Mouse (Mus musculus): ENCODE data around the gene Ormdl2. TPM values are rescaled to one million over a fixed set of nuclear protein-coding genes. Genes with fewer than 3 reads are reported as not detected.

Ormdl2 gene
- polyA plus RNA-seq, 1 experiment from 2014 or later, result 46.1 TPM

DNA sequence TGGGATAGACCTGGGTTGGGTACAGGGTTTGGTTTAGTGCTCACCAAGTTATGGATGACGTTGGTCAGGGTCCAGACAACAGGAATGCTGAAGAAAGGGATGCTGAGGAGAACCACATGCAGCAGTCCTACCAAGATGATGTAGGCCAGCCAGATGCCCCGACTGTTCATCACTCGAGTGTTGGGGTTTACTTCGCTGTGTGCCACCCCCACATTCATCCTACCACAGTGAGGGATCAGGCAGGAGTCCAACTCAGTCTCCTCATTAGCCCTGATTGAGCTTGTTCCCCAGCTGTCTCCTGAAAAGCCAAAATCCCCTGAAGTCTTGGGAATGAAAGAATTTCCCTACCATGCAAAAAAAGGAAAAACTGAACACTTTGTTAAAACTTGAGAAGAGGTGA lies 1.2 kb downstream of the Ormdl2 start:
- no peak for ATAC-seq (ENCODE audit: insufficient number of reproducible peaks, insufficient read depth, low FRiP score, low read depth)
- Histone ChIP-seq H3K27me3 (ENCODE audit: control insufficient read depth, insufficient read depth, low read length) (no peaks in the 10 kb centered on the region), H3K9me3 (ENCODE audit: control insufficient read depth, low read length) (no peaks in the 10 kb centered on the region), H3K4me3 (ENCODE audit: control insufficient read depth in 1 of 2, insufficient read depth in 1 of 2, low read depth in 1 of 2, low read length in 2 of 2) (no peak overlapping the region; a peak in 1 of 4 replicates), H3K27ac (replicated peaks in 1 of 2; ENCODE audit: control insufficient read depth in 1 of 2, insufficient read depth in 1 of 2, low read depth in 2 of 2, low read length in 2 of 2) (no peak overlapping the region), H3K36me3 (ENCODE audit: control insufficient read depth, insufficient read depth, low read length) (peaks cover 55% of the 10 kb centered on the region), H3K9ac (ENCODE audit: low read length) (no peak overlapping the region), H3K4me2 (ENCODE audit: low read length) (no peak overlapping the region), H3K4me1 (ENCODE audit: control insufficient read depth in 2 of 2, insufficient read depth in 2 of 2, low read length in 2 of 2) (peaks cover 0 to 15% of the 10 kb centered on the region in 2 experiments; a peak in 1 of 4 replicates)
- WGBS, result 80% methylated on average over 4 of the region's 4 CpGs

DNA sequence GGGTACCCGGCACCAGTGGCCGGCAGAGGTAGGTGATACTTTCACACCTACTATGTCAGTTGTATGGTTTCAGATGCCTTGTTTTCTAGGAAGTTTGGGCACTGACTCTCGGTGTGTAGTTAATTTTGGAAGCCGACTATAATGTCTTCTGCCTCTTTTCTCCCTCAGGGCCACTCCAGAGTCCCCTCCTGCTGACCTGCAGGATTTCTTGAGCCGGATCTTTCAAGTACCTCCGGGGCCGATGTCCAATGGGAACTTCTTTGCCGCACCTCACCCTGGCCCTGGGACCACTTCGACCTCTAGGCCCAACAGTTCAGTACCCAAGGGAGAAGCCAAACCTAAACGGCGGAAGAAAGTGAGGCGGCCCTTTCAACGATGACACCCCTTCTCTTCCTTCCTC lies 4.4 kb downstream of the Ormdl2 start, which contains the start of gene Sarnp:
Gene Sarnp, plus strand, starts transcription at position 301 of the 400 bp plus-strand sequence.
- Histone ChIP-seq H3K27me3 (ENCODE audit: control insufficient read depth, insufficient read depth, low read length) (no peaks in the 10 kb centered on the region), H3K4me1 (ENCODE audit: control insufficient read depth in 2 of 2, insufficient read depth in 2 of 2, low read length in 2 of 2) (peaks cover 0 to 7% of the 10 kb centered on the region in 2 experiments; a peak in 1 of 4 replicates), H3K9me3 (ENCODE audit: control insufficient read depth, low read length) (no peaks in the 10 kb centered on the region), H3K27ac (replicated peaks in 1 of 2; ENCODE audit: control insufficient read depth in 1 of 2, insufficient read depth in 1 of 2, low read depth in 2 of 2, low read length in 2 of 2) (no peak within 1 kb of the TSS), H3K4me3 (ENCODE audit: control insufficient read depth in 1 of 2, insufficient read depth in 1 of 2, low read depth in 1 of 2, low read length in 2 of 2) (no peak within 1 kb of the TSS), H3K36me3 (ENCODE audit: control insufficient read depth, insufficient read depth, low read length) (peaks cover 71% of the 10 kb centered on the region), H3K4me2 (ENCODE audit: low read length) (no peak within 1 kb of the TSS), H3K9ac (ENCODE audit: low read length) (no peak within 1 kb of the TSS)
- 86% methylated on average over 13 of the region's 13 CpGs for WGBS
- ATAC-seq (ENCODE audit: insufficient number of reproducible peaks, insufficient read depth, low FRiP score, low read depth), result no peak

DNA sequence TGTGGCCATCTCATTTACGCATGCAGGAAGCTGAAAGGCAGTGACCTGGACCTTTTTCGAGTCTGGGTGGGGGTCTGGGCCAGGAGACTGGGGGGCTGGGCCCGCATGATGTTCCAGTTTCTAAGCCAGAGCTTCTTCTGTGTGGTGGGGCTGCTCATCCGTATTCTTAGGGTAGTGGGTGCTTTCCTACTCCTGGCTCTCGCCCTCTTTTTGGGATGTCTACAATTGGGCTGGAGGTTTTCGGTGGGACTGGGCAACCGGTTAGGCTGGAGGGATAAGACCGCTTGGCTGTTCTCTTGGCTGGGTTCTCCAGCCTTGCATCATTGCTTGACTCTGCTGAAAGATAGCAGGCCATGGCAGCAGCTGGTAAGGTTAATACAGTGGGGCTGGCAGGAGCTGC lies 14.4 kb downstream of the Ormdl2 start:
- WGBS, result 85% methylated on average over 8 of the region's 8 CpGs
- H3K4me2 ChIP-seq (ENCODE audit: low read length), result peak overlapping the region; percentile 92
- no peak for ATAC-seq (ENCODE audit: insufficient number of reproducible peaks, insufficient read depth, low FRiP score, low read depth)

DNA sequence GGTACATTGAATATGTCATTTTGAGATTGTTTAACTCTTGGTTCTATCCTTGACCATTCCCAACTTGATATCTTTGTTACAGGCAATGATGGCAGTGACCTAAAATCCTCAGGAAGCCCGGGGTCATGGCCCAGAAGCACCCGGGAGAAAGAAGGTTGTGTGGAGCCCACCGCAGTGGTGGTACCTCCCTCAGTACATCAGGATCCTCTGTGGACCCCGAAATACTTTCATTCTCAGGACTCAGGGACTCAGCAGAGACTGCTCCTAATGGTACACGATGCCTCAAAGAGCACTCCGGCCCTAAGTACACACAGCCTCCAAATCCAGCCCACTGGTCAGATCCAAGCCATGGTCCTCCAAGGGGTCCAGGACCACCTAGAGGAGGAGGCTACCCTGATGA lies 15.4 kb downstream of the Ormdl2 start:
- H3K27ac ChIP-seq (replicated peaks in 1 of 2; ENCODE audit: control insufficient read depth in 1 of 2, insufficient read depth in 1 of 2, low read depth in 2 of 2, low read length in 2 of 2), result peak overlapping the region in 1 of 2 experiments; percentile 94; a peak in 2 of 4 replicates
- 53% methylated on average over 6 of the region's 6 CpGs for WGBS
- H3K9me3 ChIP-seq (ENCODE audit: control insufficient read depth, low read length), result no peaks in the 10 kb centered on the region
- peaks cover 19 to 42% of the 10 kb centered on the region in 2 experiments for H3K4me1 ChIP-seq (ENCODE audit: control insufficient read depth in 2 of 2, insufficient read depth in 2 of 2, low read length in 2 of 2)
- H3K4me3 ChIP-seq (ENCODE audit: control insufficient read depth in 1 of 2, insufficient read depth in 1 of 2, low read depth in 1 of 2, low read length in 2 of 2), result peak overlapping the region; percentile 64 to 68
- ATAC-seq (ENCODE audit: insufficient number of reproducible peaks, insufficient read depth, low FRiP score, low read depth), result no peak
- H3K4me2 ChIP-seq (ENCODE audit: low read length), result peak overlapping the region; percentile 92
- peak overlapping the region; percentile 86 for H3K9ac ChIP-seq (ENCODE audit: low read length)
- H3K27me3 ChIP-seq (ENCODE audit: control insufficient read depth, insufficient read depth, low read length), result no peaks in the 10 kb centered on the region
- H3K36me3 ChIP-seq (ENCODE audit: control insufficient read depth, insufficient read depth, low read length), result peaks cover 40% of the 10 kb centered on the region

More for the DNA sequence above, 14.4 kb downstream of the Ormdl2 start:
- Histone ChIP-seq H3K27me3 (ENCODE audit: control insufficient read depth, insufficient read depth, low read length) (no peaks in the 10 kb centered on the region), H3K9me3 (ENCODE audit: control insufficient read depth, low read length) (no peaks in the 10 kb centered on the region), H3K4me1 (ENCODE audit: control insufficient read depth in 2 of 2, insufficient read depth in 2 of 2, low read length in 2 of 2) (peaks cover 19 to 42% of the 10 kb centered on the region in 2 experiments), H3K36me3 (ENCODE audit: control insufficient read depth, insufficient read depth, low read length) (peaks cover 31% of the 10 kb centered on the region), H3K27ac (replicated peaks in 1 of 2; ENCODE audit: control insufficient read depth in 1 of 2, insufficient read depth in 1 of 2, low read depth in 2 of 2, low read length in 2 of 2) (no peak overlapping the region), H3K9ac (ENCODE audit: low read length) (peak overlapping the region; percentile 86), H3K4me3 (ENCODE audit: control insufficient read depth in 1 of 2, insufficient read depth in 1 of 2, low read depth in 1 of 2, low read length in 2 of 2) (peak overlapping the region; percentile 64 to 68)

DNA sequence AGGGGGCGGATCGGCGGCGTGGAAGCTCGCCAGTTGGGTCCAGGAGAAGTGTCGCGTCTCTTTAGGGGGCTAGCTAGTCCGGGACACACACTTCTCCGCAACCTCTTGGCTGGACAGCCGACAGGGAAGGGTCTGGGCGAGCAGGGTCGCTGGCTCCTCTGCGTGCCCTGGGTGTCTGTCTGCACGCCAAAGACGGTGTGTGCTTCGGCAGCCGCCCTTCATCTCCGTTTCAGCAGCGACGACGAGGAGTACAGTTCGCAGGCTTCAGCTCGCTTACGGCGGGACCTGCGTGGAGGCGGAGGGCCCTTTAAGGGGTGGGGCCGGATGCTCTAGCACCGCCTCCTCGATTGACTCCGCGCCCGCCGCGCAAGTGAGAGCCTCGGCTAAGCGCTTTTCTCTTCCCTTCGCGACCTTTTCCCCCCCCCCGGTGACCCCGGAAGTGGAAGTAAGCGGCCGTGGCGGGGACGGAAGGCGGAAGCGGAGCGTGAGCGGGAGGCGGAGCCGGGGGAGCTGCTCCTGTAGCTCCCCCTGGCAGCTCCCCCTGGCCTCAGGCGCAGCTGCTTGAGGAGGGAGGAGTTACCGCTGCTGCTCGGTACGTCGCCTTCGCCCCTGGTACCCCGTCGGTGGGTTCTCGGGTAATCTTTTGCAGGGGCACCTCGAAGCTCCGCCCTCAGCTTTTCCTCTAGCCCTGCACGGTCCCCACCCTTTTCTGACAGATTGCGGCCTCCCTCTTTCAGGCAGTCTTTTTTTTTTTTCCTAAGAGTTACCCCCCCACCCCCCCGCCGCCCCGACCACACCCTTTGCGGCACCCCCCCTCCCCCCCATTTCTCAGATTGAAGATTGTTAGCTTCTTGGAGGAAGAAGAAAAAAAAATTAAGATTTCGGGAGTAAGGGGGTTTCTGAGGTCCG lies 16.1 kb downstream of the Ormdl2 start:
- WGBS, result under 1% methylated on average over 69 of the region's 70 CpGs

DNA sequence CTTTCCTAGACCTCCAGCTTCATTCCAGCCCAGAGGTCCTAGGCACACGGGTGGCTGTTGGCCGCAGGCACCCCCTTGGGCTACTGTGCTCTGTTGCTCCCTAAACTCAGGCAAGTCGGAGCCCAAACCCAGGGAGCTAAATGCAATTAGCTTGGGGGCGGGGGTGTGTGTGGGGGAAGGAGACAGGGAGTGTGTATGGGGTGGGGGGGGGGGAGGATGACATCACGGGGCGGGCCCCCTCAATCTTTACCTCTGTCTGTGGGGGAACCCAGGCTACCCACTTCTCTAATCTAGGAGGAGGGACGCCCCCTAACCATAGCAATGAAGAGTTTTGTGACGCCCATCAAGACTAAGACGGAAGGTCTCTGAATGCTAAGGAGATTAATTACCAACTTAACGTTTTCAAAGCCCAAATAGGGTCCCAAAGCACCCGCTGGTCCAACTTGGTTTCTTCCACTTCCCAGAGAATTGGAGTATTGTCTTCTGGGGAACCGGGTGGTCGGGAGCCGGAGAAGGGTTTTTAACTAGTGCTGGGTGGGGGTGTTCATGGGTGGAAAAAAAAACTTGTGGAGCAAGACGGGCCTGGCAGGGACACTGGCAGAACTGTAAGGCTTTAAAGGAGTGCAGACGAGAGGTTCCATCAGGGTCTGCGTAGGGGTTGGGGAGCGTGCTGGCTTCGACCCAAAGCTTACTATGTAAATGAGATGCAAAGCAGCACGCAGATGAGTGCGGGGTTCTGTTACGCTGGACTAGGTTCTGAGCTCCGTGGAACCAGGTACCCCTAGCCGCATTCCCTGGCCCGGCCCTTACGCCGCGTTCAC lies 17.0 kb downstream of the Ormdl2 start, which contains the start of gene Tmem198b:
Gene Tmem198b, minus strand, starts transcription at position 100 of the 821 bp plus-strand sequence.
- H3K9ac ChIP-seq (ENCODE audit: low read length), result peak within 1 kb of the TSS; percentile 86
- peak within 1 kb of the TSS; percentile 94 for H3K27ac ChIP-seq (replicated peaks in 1 of 2; ENCODE audit: control insufficient read depth in 1 of 2, insufficient read depth in 1 of 2, low read depth in 2 of 2, low read length in 2 of 2)
- H3K4me3 ChIP-seq (ENCODE audit: control insufficient read depth in 1 of 2, insufficient read depth in 1 of 2, low read depth in 1 of 2, low read length in 2 of 2), result peak within 1 kb of the TSS; percentile 64 to 68
- ATAC-seq (ENCODE audit: insufficient number of reproducible peaks, insufficient read depth, low FRiP score, low read depth), result peak; percentile 59
- H3K4me2 ChIP-seq (ENCODE audit: low read length), result peak within 1 kb of the TSS; percentile 92
- under 1% methylated on average over 28 of the region's 28 CpGs for WGBS
- H3K27me3 ChIP-seq (ENCODE audit: control insufficient read depth, insufficient read depth, low read length), result no peaks in the 10 kb centered on the region
- H3K36me3 ChIP-seq (ENCODE audit: control insufficient read depth, insufficient read depth, low read length), result peaks cover 51% of the 10 kb centered on the region
- H3K9me3 ChIP-seq (ENCODE audit: control insufficient read depth, low read length), result no peaks in the 10 kb centered on the region
- H3K4me1 ChIP-seq (ENCODE audit: control insufficient read depth in 2 of 2, insufficient read depth in 2 of 2, low read length in 2 of 2), result peaks cover 19 to 42% of the 10 kb centered on the region in 2 experiments

More for the DNA sequence above, 16.1 kb downstream of the Ormdl2 start:
- Histone ChIP-seq H3K36me3 (ENCODE audit: control insufficient read depth, insufficient read depth, low read length) (peaks cover 48% of the 10 kb centered on the region), H3K27ac (replicated peaks in 1 of 2; ENCODE audit: control insufficient read depth in 1 of 2, insufficient read depth in 1 of 2, low read depth in 2 of 2, low read length in 2 of 2) (peak overlapping the region; percentile 94), H3K27me3 (ENCODE audit: control insufficient read depth, insufficient read depth, low read length) (no peaks in the 10 kb centered on the region), H3K4me1 (ENCODE audit: control insufficient read depth in 2 of 2, insufficient read depth in 2 of 2, low read length in 2 of 2) (peaks cover 19 to 42% of the 10 kb centered on the region in 2 experiments), H3K4me3 (ENCODE audit: control insufficient read depth in 1 of 2, insufficient read depth in 1 of 2, low read depth in 1 of 2, low read length in 2 of 2) (peak overlapping the region; percentile 64 to 68), H3K4me2 (ENCODE audit: low read length) (peak overlapping the region; percentile 92), H3K9me3 (ENCODE audit: control insufficient read depth, low read length) (no peaks in the 10 kb centered on the region), H3K9ac (ENCODE audit: low read length) (peak overlapping the region; percentile 86)
- peak; percentile 91 for ATAC-seq (ENCODE audit: insufficient number of reproducible peaks, insufficient read depth, low FRiP score, low read depth)

DNA sequence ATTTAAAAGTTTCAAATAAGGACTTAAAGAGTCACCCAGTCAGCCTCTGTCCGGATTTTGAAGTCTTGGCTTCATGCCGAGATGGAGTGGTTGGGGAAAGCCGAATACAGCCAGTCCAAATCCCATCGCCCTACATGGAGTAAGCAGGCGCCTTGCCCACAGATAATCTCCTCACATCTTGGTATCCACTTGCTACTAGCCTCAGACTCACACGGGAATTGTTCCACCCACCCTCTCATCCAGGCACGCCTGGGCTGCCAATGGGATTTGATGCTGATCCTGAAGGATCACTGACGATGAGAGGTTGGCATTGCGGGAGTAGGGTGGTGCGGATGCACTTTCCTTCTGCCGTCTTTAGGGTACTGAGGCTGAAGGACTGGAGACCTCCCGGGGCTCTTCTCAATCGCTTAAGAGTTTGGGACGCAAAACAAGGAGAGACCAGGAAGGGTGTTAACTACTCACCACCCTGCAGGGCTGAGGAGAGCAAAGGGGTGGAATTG lies 17.6 kb downstream of the Ormdl2 start, which contains the start of gene Dnajc14:
Gene Dnajc14, plus strand, starts transcription at position 292 of the 500 bp plus-strand sequence.
- peak within 1 kb of the TSS; percentile 94 for H3K27ac ChIP-seq (replicated peaks in 1 of 2; ENCODE audit: control insufficient read depth in 1 of 2, insufficient read depth in 1 of 2, low read depth in 2 of 2, low read length in 2 of 2)
- peak within 1 kb of the TSS; percentile 92 for H3K4me2 ChIP-seq (ENCODE audit: low read length)
- WGBS, result under 1% methylated on average over 14 of the region's 14 CpGs
- peak within 1 kb of the TSS; percentile 64 to 68 for H3K4me3 ChIP-seq (ENCODE audit: control insufficient read depth in 1 of 2, insufficient read depth in 1 of 2, low read depth in 1 of 2, low read length in 2 of 2)
- H3K4me1 ChIP-seq (ENCODE audit: control insufficient read depth in 2 of 2, insufficient read depth in 2 of 2, low read length in 2 of 2), result peaks cover 19 to 36% of the 10 kb centered on the region in 2 experiments
- no peaks in the 10 kb centered on the region for H3K9me3 ChIP-seq (ENCODE audit: control insufficient read depth, low read length)
- H3K9ac ChIP-seq (ENCODE audit: low read length), result peak within 1 kb of the TSS; percentile 86
- no peaks in the 10 kb centered on the region for H3K27me3 ChIP-seq (ENCODE audit: control insufficient read depth, insufficient read depth, low read length)
- peak; percentile 23; the same call in 1 of the 2 replicates for ATAC-seq (ENCODE audit: insufficient number of reproducible peaks, insufficient read depth, low FRiP score, low read depth)
- H3K36me3 ChIP-seq (ENCODE audit: control insufficient read depth, insufficient read depth, low read length), result peaks cover 46% of the 10 kb centered on the region

All from heart, embryonic 14.5 days (tissue).